Mouse (Mus musculus): ENCODE results near the gene Fam162a.
"Not testable (repeated sequence)": the region's sequence is repeated elsewhere in the genome, so short reads cannot be mapped to it uniquely, and the experiment has no call there.

Fam162a gene

DNA sequence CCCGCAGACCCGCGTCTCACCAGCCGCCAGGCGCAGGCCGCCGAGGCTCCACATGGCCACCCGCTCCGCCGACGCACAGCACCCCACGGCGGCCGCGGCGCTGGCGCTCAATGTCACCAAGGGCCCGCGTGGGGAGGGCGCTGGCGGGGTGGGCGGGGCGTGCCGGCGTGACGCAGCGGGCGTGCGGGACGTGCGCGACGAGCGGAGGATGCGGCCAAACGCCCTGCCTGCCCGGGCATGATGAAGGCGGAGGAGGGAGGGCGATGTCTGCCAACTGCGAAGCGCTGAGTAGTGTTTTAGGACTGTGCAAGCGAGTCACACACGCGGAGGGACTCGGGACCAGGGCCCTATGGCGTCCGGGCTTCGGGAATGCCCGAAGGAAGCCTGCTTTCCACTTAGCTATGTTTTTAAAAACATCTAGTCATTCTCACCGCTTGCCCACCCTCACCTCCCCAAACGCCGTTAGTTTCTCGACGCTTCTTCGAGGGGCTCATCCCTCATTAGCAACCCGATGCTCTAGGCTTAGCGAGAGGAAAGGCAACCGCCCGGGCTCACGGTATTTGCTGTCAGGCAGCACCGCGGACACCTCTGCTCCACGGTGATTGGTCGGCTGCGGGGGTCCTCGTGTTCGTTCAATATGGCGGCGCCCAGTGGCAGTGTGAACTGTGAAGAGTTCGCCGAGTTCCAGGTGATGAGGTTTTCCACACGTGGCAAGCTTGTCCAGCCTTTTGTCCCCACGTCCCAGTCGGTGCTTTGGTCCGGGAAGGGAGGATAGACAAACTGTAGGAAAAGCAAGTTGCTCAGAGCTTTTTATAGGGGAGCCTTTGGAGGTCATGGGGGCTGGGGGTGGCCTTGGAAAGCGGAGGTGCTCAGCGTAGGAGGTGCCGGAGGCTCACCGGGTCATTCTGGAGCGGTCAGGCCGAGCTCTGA is at the start of gene Fam162a, which contains the start of gene Ccdc58:
Gene Fam162a (minus strand): TSS at position 145 of the 930 bp plus-strand sequence.
Gene Ccdc58 (plus strand): TSS at position 236 of the 930 bp plus-strand sequence.
- DNase-seq (ENCODE audit: low spot score in 2 of 2) = peak; percentile 89 to 91

DNA sequence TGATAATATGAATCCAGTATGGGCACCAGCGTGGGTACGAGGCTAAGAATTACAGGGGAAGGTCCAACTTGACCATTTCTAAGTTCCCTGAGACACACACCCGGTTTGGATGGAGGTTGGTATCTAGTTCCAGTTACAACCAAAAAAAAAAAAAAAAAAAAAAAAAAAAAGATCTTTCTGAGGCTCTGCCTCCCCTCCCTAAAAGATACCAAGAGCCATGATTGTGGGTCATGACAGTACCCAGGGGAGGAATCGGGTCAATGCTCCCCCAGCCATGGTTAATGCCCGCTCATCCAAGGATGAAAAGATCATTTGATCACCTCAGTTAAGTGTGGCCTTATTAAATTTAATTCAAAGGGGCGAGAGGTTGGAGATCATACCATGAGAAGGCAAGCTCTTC is 44.4 kb upstream of the Fam162a start:
- DNase-seq (ENCODE audit: low spot score in 2 of 2) = not testable (repeated sequence)

DNA sequence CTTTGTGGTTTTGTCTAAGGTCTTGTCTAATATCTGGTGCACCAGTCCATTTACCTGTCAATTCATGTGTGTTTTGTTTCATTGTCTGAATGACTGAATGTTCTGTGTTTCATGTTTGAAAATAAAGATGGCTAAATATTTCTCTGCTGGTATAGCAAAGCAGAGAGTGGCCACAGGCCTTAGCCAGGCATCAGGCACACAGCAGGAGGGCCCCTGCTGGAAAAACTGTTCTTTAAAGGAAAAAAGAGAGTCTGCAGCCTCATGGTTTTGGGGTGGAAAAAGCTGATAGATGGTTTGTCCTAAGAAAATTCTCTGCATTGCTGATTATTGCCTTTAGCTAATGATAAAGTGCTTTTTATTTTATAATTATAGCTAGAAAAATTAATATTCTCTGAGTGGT is 40.1 kb upstream of the Fam162a start:
- DNase-seq (ENCODE audit: low spot score in 2 of 2) = not testable (repeated sequence)

DNA sequence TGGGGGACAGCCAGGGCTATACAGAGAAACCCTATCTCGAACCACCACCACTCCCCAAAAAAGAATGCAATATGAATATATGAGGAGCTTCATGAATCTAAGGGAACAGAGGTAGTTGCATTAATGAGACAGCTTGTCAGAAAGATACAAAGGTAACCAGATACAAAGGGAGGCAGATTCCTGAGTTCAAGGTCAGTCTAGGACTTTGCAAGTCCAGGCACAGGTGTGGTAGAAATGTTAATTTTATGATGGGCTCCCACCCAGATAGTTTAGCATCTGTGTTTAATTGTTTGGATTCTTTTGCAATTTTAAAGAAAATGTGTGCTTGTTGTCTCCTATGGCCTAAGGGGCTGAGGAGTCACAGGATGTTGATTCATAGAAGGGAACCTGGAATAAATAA is 30.8 kb upstream of the Fam162a start:
- DNase-seq (ENCODE audit: low spot score in 2 of 2) = no peak

DNA sequence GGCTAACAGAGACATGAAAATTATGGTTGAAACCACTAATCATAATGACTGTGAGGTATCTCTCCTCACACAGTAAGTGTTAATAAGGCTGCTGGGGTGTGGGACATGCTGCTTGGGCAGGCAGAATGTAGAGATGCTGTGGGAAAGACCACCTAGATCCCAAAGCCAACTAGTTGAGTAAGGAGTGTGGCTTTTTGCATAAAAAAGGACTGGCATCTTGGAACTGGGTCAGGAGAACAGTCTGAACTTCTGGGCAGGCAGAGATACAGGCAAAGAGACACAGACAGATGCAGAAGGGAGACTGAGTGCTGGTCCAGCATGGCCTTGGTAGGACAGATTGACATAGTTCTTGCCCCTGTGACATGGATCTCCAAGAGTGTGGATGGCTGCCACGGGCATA is 30.1 kb upstream of the Fam162a start:
- no peak for DNase-seq (ENCODE audit: low spot score in 2 of 2)

DNA sequence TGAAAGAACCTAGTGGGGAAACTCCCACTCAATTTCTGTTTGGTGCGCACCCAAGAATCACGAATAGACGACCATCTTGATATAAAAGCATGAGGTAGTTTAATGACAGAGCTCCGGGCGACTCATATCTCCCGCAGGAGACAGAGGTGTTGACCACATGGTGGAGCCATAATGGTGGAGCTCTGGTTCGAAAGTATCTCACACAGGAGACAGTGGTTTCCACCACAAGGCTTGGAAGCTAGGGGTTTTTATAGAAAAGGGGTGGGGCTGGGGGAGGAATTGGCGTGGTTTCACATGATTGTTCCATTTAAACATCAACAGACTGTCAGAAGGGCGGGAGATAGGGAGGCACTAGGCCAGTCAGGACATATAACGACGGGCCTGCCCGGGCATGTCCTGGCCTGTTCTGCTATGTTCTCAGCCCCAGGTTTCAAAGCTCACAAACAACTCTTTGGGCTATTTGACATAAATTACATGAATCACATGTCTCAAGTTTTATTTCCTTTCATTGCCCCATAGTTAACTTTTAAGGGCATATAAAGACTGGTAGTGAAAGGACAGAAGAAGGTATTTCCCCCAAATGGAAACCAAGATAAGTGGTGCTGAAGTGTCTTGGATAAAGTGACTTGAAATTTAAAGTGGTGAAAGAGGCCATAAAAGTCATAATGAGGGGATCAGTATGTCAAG is 26.6 kb upstream of the Fam162a start:
- not testable (repeated sequence) for DNase-seq (ENCODE audit: low spot score in 2 of 2)

DNA sequence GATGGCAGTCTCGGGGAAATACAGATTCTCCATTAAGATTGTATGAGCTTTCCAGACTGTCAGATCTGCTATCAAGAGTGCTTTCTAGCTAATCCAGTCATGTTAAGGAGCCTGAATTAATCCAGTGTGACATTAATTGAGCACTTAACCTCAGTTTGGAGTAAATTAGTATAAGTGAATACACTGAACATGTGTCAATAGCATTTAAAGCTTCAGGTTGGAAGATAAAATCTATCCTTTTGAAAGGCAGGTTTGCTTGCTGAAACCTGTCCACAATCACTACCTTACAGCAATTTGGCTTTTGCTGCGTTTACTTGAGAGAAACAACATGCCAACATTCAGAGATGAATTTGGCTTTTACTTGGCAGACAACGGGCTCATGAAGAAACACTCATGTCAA is 22.7 kb upstream of the Fam162a start:
- no peak for DNase-seq (ENCODE audit: low spot score in 2 of 2)

DNA sequence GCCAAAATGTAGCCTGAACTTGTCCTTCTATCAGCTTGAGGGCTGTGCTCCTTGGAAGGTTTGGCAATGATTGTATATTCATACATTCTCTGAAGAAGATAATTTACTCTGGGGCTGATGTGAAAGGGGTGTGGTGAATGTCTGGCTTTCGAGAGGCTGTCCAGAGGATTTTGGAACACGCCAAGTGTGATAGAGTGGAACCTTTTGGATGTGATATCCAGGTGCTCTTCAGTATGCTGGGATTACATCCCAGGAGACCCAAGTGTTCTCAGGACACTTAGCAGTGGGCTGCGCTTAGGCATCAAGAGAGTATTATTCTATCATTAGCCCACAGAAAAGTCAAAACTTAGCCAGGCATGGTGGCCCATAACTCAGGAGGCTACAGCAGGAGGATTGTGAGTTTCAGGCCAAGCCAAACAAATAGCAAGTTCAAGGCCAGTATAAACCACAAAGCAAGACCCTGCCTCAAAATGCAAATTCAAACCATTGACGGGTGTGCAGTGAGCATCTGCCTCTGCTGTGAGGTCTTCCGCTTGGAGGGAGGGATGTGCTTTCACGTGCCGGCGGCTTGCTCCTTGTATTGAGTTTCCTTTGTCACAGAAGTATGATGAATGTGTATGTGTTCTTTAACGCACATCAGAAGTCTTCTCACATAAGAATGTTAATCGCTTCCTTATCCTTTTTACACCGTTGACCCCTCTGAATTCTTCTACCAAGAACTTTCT is 19.6 kb upstream of the Fam162a start:
- DNase-seq (ENCODE audit: low spot score in 2 of 2) = no peak

DNA sequence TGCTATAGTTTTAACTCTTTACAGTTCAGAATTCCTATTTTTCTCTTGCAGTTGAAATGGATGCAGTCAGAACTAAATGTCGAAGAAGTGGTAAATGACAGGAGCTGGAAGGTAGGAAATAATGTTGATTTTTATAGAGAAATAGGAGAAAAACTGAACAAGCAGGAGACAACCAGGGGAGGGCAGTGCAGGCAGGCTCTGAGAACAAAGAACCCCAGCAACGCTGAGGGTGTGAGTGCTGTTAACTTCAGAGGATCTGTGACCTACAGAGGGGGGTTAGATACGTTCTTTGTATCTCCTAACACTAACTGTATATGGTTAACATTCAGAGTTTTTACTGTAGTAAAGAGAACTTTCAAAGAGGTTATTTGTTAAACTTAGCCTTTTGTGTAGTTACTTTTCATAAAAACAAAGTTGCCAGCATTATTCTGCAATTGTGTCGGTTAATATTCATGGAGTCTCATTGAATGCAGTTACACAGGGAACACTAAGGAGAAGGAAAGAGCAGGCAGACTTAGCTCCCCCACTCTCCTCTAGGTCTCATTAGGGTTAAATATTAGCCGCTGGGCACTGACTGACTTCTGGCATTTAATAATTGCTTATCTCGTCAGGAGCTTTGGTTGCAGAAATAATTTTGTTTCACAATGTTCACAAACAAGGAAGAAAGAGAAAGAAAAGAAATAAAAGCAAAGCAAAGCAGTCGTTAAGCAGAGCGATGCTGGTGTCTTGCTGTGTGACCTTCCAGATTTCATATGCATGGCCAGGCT is 18.6 kb upstream of the Fam162a start:
- no peak for DNase-seq (ENCODE audit: low spot score in 2 of 2)

DNA sequence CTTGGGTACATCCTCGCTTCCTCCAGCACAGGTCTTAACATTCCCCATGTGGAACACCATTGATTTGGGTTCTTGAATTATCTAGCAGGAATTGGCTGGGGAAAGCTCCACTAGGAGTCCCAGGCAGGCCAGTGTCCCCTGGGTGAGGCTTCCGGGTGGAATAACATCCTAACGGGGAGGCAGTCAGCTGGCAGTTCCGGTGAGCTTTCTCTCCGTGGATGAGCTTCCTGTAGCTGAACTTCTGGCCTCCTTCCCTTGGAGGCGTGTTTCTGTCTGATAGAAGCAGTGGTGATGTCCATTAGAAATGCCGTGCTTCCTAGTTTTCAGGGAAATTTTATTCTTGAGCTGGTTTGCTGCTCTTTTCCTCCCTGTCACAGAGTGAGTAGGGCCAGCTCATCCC is 17.7 kb upstream of the Fam162a start:
- DNase-seq (ENCODE audit: low spot score in 2 of 2) = no peak

DNA sequence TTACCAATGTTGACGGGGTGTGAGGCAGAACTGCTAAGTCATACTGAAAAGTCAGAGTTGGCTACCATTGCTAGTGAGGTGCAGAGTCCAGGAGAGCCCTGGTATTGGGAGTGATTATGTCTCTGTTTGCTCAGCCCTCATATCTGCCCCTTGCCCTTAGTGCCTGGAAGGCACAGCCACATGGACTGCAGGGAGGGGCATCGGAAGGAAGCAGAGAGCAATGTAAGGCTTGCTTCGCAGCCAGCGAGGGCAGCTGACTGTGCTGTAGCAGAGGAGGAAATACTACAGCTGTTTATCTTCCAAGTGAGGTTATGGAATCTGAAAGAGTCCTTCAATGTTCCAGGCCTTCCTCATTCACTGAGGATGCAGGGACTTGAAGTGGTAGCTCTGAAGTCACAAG is 16.5 kb upstream of the Fam162a start:
- no peak for DNase-seq (ENCODE audit: low spot score in 2 of 2)

DNA sequence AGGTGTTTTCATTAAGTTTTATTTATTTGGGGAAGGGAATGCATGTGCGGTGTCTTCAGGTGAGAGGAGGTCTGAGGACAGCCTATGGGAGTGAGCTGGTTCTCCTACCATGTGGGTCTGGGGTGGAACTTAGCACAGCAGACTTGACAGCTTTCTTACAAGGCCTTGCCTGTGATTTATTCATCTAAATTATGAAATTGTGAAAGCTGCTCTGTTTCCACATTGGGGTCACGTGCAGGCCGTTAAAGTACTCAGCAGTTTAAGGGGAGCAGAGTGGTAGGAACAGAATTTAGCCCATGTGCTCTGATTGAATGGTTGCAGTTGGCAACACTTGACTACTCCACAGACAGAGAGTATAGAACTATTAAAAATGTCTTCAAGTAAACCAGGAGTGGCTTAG is 8.5 kb upstream of the Fam162a start:
- DNase-seq (ENCODE audit: low spot score in 2 of 2) = no peak

DNA sequence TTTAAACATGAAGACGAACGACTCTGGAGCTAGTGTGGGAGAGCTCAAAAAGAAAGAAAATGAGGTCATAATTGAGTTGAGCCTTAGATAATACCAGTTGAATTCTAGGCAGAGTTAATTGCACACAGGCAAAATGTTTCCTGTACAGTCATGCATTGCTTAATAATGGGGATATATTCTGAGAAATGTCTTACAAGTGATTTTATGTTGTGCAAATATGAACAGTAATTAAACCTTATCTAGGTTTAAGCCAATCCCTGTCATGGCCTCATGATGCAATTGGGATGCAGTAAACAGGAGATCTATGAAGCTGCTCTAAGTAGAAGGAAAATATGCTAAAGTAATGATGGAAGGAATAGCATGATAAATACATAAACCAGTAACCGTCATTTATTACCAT is 3.4 kb upstream of the Fam162a start:
- DNase-seq (ENCODE audit: low spot score in 2 of 2) = no peak

DNA sequence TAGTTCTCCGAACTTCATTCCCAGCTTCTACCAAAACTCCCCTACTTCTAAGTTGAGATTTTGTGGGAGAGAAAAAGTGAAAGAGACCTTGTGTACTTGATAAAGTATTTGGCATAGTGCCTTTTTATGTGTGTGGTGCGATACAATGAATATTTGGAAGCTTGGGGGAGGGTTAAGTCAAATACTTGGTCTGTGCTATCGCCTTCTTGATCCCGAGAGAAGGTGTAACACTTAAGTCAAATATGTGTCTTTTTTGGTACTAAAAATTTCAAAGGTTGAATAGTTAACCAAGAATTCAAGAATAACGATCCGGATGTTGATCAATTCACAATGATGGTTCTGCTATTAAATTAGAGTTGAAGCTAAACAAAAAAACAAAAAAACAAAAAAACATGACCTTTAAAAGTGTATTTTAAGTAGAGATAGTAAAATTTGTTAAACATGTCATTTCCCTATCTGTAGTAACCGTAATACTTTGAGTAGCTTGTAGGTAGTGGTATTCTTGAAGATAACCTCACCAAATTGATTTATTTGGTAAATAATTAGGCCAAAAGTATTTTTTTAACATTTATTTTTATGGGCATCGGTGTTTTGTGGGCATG is 1.1 kb upstream of the Fam162a start:
- DNase-seq (ENCODE audit: low spot score in 2 of 2) = no peak

DNA sequence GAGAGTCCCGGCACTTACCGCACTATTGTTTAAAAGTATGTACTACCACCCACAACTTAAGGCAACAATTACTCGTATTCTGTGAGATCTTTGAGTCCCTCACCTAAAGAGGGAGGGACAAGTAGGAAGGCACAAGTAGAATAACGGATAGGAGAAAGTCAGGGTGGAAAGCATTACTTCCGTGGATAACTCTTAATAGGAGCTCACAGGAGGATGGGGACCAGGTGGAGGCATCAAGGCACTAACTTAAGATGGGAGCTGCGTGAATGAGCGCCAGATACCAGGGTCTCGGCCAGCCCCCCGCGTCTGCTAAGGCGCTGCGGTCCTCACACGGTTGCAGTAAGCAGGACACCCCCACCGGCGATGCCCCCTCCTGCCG is 334 bp downstream of the Fam162a start:
- DNase-seq (ENCODE audit: low spot score in 2 of 2) = no peak

DNA sequence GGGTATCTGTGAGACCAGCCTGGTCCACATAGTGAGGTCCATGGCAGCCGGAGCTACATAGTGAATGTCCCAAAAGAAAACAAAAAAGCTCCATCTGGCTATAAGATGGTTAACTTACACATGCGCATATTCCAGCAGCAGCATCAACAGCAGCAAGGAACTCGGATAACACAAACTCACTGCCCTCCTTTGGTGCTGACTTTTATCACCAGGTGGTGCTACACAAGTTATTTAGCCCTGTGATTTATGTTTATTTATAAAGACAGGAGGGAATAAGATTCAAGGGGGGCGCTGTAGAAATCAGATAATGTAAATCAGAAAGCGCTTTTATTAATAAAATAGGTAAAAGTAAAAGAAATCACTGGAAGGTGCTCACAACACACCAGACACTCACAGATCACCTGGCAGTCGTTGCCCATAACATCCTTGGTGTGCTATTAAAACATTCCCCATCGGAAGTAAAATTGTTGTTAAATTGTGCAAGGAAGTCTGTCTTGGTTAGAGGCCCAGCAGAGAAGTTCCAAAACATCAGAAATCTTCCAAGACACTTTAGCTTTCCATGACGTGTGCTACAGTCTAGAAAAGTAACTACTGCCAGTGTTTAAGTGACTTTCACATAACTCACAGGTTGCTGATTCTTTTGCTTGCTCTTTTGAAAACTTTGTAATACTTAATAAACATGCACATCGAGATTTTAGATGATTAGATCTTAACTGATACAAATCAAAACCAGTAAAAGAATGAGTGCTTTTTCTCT is 1.4 kb downstream of the Fam162a start:
- no peak for DNase-seq (ENCODE audit: low spot score in 2 of 2)

DNA sequence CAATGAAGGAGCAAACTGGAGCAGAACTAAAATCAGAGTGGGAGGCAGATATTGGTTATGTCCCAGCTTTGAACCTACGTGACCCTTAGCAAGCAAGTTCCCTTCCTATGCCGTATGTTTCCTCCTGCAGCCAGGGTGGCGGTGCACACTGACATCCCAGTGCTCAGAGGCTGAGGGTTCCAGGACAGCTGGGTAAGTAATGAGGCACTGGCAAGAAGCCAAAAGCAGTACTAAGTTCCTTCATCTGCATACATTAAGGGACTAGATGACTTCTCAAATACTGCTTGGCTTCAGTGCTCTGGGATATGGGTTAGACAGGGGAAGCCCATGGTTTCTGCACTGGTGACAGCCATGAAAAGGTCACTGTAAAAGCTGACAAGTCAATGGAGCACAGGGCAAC is 3.0 kb downstream of the Fam162a start:
- DNase-seq (ENCODE audit: low spot score in 2 of 2) = no peak

DNA sequence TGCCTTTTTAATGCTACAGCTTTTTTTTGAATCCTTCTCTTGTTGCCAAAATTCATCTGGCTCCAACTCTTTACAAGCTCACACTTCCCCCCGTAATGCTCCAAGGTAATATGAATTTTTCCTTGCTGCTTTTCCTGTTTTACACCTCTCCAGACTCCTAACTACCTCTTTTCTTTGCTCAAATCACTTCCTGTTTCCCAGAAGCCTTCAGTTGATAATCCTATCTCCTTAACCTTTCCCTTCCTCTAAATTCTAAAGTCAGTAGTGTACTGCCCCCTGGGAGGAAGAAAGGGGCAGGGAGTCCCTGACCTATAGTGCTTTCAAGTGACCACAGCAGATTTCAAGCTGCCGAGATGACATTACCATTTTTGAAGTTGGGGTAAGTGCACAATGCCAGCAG is 3.7 kb downstream of the Fam162a start:
- no peak for DNase-seq (ENCODE audit: low spot score in 2 of 2)

DNA sequence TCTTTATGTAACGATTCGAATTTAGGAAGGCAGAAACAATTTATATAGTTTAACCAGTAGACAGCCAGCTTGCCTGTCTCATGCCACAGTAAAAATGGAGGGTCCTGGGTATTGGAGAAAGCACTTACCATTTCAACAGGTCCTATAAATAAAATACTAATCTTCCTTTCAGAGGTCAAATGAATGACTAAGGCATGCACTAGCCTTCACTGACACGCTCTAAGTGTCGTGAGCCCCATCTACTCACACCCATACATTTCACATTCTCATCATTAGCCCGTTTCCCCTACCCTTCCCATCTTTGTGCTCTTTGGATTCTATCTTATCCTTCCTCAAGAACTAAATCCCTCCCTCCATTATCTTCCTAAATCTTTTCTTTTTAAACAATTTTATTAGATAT is 6.5 kb downstream of the Fam162a start:
- no peak for DNase-seq (ENCODE audit: low spot score in 2 of 2)

DNA sequence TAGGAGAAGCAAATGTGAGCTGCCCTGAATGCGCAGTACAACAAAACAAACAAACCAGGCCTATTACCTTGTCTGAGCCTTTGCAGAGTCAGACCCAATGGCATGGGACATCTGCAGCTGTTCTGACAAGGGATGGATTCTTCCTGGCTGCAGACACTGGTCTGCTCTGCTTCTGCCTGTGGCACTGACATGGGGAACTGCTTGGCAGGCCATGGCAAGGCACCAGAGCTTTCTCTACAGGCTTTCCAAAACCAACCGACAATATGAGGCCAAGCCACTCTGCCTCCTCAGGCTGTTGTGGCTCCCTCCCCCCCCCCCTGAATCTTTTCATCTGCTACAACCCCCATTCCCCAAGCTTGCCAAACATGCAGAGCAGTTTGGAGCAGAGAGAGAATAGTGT is 8.1 kb downstream of the Fam162a start:
- DNase-seq (ENCODE audit: low spot score in 2 of 2) = no peak
